Mouse (Mus musculus): ENCODE results near the gene Sh2d4b.

Gene Sh2d4b

DNA sequence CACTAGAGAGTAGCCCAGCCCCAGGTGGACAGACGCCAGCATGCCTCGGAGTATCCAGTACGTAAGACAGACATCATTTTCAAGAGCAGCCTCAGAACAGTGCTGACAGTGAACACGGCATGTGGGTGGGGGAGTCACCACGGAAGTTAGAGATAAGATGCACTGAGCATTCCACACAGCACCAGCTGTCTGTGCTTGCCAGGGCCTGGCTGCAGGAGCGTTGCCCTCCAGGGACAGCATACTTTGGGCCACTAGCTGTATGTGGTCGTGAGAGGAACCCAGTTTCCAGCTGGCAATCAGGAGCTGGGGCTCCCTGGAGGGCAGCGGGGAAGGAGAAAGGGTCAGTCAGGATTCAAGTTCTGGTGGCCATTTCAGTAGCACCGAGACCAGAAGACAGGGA, 13.7 kb upstream of the Sh2d4b start:
- DNase-seq (ENCODE audit: low spot score in 2 of 2) = no peak

DNA sequence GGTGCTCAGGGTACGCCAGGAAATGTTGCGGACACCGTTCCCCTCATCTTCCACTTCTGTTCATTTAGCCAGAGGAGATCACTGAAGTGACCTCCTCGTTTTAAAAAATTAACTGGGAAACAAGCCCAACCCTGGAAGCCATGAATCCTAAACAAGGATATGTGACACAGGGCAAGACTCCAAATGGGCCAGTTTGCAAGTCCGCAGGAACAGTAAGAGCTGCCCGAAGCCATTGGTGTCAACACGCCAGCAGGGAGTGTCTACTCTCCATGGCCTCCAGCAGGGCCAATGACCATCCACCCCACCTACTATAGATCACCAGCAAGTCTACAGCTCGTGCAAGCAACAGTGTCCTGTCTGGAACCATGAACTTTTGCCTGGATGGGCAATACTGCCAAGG, 12.7 kb upstream of the Sh2d4b start:
- DNase-seq (ENCODE audit: low spot score in 2 of 2) = no peak

DNA sequence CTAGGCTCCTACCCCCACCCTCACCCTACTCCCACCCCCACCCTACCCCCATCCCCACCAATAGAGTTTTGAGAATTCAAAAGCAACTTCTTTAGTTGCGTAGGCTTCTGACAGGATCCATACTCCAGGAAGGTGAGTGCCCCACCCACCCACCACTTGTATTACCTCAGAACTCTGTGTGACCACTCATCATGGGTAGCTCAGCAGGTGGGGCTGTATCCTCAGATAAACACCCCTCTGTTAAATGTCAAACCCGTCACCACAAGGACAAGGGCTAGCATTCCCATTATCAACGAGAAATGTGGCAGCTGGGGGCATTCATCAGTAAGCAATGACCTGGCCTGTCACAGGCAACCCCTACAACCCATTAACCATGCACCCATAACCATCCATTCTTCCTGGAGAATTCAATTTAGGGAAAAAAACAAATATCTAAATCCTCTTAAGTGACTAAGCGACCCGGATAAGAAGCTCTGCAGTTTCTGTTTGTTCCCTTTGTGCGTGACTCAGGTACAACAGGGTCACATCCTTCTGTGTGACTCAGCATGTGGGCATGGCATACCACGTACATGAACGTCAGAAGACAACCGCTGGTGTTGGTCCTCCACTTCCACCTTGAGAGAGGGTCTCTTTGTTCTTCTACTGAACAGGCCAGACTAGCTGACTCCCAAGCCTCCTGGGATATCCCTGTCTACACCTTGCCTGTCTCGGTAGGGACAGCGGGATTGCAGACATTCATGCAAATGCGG, 9.4 kb upstream of the Sh2d4b start:
- DNase-seq (ENCODE audit: low spot score in 2 of 2) = no peak

DNA sequence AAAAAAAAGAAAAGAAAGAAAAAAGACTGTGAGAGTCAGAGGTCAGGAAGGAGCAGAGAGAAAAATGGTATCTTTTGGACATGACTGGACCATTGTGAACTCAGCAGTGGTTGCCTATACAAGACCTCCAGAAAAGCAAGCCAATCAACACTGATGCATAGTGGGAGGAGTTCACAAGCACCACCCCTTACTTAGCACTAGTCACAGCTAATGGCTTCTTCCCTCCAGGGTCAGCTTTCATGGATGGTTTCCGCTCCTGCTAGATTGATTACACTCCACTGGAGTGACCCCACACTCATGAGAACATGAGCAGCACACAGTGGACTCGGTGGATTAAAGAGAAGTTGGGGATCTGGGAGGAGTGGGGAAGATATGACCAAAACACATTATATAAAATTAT, 7.2 kb upstream of the Sh2d4b start:
- DNase-seq (ENCODE audit: low spot score in 2 of 2) = no peak

DNA sequence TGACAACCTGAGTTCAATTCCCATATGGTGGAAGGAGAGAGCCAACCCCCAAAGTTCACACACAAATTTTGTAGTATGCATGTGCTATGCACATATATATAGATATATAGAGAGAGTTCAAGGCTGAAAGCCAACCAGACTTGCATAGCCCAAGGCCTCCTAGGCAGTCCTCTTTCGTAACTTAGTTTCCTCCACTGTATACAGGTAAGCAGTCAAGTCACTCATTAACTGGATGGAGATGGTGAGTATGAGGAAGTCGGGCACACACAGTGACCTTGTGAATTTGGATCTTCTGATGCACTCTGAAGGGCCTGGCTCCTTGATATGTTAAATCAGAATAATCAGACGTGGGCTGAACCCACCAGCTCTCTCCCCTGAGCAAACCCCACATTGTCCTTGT, 4.8 kb upstream of the Sh2d4b start:
- DNase-seq (ENCODE audit: low spot score in 2 of 2) = no peak

DNA sequence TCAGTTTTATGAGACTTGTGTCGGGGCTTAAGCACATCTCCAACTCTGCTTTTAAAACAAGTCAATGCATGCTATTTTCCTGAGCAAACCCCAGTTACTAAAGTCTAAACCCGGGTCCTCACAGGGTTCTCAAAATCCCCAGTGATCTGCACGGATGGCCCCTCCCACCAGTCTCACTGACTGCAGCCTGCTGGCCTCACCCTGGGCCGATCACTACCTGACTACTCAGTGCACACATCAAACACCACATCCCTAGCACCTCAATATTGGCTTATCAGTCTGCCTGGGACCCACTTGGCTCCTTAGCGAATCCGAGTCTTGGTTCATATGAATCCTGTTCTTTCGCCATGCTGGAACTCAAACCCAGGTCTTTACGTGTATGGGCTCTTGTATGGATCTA, 2.6 kb upstream of the Sh2d4b start:
- DNase-seq (ENCODE audit: low spot score in 2 of 2) = no peak

DNA sequence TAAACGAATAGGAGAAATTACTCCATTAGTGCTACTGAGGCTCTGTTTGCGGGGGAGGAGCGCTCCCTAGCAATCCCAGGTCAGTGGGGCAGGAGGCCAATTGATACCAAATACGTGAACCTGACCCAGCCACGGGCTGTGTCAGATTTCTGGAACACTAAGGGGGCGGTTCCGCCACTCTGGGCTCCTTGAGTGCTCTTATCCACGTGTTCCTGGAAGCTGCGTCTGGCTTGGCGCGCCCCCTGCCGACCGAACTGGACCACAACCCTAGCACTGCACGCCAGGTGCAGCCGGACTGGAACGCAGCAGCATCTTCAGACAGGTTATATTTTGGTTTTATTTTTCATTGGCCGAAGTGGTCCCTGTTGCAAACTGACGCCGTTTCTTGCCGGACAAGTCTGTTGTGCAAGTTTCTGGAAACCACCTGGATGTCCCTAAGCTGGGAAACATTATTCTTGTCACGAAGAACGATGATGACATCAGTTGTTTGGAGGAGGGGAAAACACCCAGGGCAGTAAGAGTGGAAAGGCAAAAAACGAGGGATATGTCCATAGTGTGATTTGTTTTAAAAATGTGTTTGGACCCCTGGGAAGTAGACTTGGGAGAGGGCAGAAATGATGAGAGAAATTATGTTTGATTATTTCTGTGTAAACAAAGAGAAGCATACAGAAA, 1.6 kb upstream of the Sh2d4b start:
- DNase-seq (ENCODE audit: low spot score in 2 of 2) = peak; percentile 35 to 74

DNA sequence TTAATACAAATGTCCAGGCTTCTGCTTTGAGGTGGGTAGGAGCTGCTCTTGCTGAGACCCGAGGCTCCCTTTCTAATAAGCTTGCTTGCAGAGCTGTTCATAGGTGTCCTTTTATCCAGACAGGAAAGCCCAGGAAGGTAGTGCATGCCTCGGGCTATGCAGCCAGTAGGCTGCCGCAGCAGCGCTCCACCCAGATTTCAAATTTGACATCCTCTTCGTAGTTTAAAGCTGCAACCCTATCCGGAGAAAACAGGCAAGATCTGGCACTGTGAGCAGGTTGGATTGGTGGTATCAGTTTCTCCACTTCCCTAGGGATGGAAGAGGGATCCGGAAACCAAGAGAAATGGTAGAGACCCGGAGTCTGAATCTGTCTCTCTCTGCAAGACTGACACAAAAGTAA, 818 bp upstream of the Sh2d4b start:
- no peak for DNase-seq (ENCODE audit: low spot score in 2 of 2)

DNA sequence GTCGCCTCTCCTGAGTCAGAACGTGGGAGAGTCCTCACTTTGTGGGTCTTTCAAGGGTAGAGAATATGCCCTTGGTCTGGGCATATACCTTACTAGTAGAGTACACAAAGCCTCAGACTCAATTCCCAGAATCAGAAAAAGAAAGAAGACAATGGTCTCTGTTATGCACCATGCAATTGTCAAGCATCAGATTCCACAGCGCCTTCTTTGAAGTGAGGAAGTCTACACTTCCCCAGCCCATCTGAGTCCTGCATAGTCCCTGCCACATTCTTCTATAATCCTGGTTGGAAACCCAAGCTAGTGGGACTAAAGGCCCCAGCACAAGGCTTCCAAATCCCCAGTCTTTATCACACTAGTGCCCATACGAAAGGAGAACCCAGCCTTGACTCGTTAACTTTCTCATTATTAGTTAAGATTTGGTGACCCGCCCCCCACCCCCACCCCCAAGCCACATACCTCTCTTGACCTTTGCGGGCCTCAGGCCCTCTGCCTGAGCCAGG, 690 bp downstream of the Sh2d4b start:
- DNase-seq (ENCODE audit: low spot score in 2 of 2) = no peak

DNA sequence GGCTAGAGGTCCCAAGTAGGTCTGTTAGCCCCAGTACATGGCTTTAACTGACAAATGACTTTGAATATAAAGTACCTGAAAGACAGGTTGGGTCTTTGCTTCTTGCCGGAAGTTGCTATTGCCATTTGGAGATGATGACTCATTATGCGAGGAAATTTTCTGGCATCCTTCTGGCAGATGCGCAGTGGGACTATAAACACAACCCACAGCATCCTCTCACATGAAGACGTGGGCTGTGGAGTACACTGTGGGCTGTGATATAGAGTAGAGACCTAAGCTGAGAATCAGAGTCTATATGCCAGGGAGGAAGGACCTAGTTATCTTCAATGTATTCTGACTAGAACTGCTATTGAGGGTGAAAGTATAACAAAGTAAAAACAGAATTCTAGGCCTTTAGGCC, 1.6 kb downstream of the Sh2d4b start:
- no peak for DNase-seq (ENCODE audit: low spot score in 2 of 2)

DNA sequence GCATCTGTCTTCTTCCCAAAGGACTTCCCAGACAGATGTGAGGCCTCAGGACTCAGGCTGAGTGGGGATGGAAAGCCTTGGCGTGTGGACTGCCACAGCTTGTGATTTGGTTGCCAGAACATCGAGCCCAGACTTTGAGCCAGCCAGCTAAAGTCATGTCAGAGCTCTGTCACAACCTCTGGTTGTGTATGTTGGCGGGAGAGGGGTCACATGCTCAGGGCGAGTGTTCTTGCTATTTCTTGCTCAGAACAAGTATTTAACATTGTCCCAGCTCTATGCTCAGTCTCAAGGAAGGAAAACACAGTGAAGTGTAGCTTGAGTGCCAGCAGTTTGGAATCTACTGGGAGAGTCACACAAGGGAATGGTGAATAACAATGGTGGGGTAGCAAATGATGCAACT, 3.4 kb downstream of the Sh2d4b start:
- no peak for DNase-seq (ENCODE audit: low spot score in 2 of 2)

DNA sequence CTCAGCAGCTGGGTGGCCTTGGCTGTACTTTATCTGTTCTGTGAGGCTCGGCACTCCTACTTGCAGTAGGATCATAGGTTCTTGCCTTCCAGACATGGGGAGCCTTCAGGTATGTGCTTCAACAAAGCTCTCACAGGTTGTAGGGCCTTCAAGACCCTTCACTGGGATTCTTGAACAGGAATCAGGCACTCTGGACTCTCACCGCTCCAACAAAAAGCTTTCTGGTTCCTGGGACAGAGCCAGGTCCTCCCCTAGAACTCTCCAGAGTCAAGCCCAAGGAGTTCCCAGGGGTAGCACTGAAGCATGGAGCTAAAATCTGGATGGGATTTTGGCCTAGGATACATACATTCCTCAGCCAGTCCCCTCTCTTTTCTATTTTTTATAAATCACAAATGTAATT, 3.9 kb downstream of the Sh2d4b start:
- no peak for DNase-seq (ENCODE audit: low spot score in 2 of 2)

DNA sequence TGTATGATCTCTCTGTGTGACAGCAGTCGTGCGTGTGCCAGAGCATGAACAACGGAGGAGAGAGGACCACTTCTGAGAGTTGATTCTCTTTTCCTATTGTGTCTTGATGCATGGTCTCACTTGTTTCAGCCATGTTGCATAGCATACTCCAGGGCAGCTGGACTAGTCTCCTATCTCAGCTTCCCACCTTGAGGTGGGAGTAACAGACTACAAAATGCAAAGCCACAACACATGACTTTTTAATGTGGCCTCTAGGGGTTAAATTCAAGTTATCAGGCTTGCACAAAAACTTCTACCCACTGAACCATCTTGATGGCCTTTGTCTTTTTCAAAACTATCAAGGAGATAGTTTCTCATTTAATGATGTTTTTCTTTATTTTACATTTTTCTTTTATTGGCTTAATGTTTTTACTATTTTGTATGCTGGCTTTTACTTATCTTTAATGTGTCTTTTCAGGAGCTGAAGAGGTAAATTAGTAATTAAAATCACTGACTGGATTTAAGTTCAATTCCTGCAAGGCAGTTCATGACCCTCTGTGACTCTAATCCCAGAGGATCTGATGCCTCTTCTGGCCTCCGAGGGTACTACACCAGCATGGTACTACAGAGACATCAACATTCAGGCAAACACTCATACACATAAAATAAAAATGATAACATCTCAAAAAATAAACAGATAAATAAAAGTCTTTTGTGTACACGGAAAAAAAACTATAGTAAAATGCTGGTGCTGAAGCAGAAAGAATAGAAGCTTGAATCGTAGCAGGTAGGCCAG, 6.5 kb downstream of the Sh2d4b start:
- no peak for DNase-seq (ENCODE audit: low spot score in 2 of 2)

DNA sequence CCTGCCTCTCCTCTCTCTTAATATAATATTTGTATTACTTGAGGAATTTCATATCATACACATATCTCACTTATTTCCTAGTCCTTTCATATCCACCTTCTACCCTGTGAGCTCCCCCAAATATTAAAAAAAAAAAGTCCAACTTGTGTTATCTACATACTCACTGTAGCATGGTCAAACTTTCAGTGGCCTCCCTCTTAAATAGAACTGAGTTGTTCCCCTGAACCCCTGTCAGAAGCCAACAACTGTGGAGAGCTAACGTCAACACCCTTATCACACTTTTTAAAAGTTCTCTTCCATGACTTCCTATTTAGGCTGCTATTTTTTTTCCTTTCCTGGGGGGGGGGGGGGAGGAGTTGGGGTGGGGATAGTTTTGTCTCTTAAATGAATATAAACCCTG, 7.3 kb downstream of the Sh2d4b start:
- no peak for DNase-seq (ENCODE audit: low spot score in 2 of 2)

DNA sequence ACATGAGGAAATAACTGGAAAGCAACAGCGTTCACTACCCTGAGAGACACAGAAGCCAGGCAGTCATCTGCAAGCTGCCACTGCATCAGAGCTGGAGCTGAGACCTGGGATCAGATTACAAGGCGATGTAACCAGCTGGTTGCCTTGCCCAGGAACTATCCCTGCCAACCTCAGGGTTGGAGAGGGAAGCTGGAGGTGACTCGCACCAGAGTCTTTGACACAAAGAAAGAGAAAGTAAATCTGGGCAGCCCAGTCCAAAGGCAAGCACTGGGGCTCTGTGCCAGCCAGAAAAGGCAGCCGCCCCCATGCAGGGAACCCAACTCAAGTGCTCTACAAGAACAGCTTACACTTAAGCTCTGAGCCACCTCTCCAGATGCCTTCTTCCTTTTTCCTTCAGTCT, 7.8 kb downstream of the Sh2d4b start:
- no peak for DNase-seq (ENCODE audit: low spot score in 2 of 2)

DNA sequence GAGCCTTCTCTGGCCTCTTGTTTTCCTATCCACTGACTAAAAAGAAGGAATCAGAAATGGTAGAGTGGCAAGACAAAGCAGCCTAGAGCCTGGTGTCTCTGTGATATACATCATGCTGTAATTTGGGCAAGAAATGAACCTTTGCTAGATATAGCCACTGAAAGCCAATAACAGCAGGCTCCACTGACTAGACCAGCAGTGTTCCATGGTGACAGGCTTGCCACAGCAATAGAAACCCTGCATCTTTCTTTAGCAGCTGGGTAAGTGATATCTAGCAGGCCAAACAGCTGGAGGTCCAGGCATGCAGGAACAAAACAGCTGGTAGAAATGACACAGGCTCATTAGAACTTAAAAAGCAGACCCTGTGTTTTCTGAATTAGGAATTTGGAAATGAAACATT, 18.5 kb downstream of the Sh2d4b start:
- DNase-seq (ENCODE audit: low spot score in 2 of 2) = no peak

DNA sequence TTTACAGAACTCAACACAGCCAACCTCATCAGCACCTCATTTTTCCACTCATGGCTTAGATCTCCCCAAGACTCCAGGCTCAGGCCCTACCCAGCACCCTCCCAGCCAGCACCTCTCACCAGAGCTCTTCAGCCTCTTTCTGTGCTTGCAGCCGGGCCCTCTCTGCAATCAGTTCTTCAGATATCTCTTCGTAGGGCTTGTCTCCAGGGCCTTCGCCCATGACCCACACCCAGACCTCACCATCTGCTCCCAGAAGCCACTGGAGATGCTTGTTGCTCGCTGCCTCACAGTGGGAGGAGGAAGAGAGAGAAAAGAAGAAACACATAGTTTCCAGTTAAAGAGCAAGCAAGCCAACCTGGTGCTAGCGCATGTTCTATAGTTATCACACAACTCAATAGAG, 19.1 kb downstream of the Sh2d4b start:
- no peak for DNase-seq (ENCODE audit: low spot score in 2 of 2)

DNA sequence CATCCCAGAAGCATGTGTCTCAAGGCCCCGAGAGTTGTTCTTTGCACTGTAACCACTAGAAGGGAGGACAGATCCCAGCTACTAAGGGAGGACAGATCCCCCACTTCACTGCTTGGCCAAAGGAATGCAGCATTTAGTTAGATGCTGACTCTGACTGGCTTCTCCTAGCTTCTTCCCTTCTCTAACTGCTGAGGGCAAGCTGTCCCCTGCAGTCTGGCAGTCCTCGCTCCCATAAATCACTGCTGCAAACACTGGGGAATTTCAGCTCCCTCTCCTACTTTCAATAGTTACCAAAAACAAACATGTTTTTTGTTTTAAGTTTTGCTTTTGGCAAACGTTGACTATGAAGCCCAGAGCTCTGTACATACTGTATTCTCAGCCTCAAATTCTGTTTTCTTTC, 22.5 kb downstream of the Sh2d4b start:
- no peak for DNase-seq (ENCODE audit: low spot score in 2 of 2)

DNA sequence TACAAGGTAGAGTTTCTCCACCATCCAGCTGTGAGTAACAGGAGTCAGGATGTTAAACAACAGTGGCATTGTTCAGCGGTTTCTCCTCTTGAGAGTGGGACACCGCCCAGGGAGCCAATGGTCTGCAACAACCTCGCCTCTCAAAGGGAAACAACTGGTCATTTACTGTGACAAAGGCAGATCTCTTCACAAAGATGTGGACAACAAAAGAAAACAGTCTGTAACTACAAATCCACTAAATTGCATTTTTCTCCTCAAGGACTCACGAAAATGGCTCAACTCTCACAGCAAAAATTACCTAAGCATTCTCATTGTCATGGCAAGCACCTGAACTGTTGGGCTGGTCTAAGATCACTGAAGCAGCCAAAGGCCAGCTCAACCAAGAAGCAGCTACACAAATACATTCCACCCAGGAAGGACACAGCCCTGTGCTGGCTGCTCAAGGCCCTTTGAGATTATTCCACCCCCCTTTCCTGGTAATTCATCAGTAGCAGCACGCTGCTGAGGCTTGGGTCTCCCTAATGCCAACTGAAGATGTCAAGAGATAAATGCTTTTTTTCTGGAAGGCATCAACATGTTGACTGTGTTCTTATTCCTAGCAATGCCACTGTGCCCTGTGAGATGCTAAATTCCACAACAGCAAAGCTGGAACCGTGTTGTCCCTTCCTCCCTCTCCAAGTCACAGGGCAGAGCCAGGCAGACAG, 28.1 kb downstream of the Sh2d4b start:
- no peak for DNase-seq (ENCODE audit: low spot score in 2 of 2)

DNA sequence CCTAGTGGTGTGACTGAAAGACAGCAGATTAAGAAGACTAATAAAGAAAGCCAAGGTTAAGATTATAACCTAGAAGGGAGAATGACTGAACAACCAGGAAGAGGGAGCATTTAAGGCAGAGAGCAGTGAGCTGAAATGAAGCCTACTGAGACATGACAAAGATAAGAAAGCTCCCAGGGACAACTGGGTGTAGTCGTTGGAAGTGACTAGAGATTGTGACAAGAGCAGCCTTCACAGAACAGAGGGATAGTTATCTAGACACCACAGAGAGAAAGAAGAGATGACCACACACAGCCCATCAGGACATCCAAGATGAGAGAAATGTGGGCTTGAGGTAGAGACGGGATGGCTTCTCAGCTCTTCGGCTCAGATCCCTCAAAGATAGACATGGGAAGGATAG, 29.4 kb downstream of the Sh2d4b start:
- DNase-seq (ENCODE audit: low spot score in 2 of 2) = no peak

DNA sequence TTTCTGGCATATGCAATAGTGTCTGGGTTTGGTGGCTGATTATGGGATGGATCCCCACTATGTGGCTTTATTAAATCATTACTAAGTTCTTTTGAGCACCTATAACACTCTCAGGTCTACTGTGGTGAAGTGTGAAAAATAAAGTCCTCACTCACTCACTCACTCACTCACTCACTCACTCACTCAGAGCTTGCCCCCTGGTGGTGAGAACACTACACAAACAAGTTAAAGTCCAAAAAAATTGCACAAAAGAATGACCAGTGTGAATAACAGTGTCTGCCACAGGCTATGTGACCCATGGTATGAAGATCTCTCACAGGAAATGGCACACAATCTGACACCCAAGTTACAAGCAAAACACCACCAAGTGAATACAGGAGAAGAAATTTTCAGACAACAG, 30.0 kb downstream of the Sh2d4b start:
- no peak for DNase-seq (ENCODE audit: low spot score in 2 of 2)

DNA sequence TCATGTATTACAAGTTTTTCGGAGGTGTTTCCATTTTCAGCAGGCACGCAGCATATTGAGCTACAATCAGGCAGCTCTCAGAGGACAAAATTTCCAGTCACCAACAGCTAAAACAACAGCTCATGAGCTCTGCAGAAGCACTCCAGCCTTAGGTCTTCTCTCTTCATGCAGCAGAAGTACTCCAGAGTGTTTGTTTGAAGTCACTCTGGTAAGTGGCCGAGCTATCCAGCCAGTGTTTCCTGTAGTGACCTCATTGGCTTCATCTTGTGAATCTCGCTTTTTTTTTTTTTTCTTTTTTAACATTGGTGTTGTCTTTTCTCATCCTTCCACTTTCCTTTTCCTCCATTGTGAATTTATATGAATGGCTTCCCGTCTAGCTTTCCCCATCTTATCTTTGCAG, 40.1 kb downstream of the Sh2d4b start:
- DNase-seq (ENCODE audit: low spot score in 2 of 2) = no peak

Data from thymus, postnatal 10 days (tissue).